Mouse (Mus musculus): ENCODE results near the gene Ttc39b. TPM values are rescaled to one million over a fixed set of nuclear protein-coding genes. Genes with fewer than 3 reads are reported as not detected.

Gene Ttc39b
- polyA plus RNA-seq, 1 experiment from 2014 or later, result 3.4 TPM

DNA sequence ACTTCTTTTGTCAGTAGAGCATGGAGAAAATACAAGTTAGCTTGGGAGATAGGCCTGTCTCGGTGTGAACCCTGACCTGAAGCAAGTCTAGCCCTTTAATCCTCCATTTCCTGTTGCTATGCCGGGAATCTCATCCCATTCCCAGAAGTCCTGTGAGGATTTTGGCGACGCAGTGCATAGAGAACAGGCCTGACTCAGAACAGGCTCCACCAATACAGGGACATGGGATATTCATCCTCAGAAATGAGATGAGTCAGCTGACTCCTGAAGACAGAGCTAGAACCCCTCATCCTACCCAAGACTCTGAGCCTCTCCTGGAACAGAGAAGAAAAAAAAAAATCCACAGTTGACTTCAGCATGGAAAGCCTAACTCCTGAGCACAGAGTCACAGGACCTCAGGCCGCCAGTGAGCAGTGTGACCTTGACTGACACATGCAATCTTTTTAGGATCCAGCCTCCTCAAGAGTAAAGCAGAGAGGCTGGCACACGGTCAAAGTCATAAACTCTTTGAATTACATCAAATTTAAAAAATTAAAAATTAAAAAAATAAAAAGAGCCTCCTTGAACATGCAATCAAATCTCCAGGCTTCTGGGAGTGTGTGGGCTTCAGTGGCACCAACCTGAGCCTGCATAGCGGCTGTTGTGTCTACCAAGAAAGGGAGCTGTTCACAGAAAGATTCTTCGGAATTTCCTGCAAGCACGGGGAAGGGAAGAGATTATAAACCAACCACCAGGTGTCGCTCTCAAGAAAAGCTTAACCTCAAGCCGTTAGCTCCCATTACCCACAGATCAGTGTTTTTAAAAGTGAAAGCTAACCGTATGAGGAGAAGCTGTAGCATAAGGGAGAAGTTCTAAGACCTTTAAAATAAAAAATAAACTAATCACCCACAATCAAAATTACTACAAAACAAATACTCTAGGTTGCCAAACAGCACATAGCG, 20.9 kb downstream of the Ttc39b start:
- ATAC-seq (replicated peaks; ENCODE audit: low FRiP score) (0 out of 2 replicates have a peak, but pooled peaks have one; percentile 51), DNase-seq (ENCODE audit: low spot score) (peak; percentile 59)
- 48% methylated on average over 13 of the region's 13 CpGs for WGBS

DNA sequence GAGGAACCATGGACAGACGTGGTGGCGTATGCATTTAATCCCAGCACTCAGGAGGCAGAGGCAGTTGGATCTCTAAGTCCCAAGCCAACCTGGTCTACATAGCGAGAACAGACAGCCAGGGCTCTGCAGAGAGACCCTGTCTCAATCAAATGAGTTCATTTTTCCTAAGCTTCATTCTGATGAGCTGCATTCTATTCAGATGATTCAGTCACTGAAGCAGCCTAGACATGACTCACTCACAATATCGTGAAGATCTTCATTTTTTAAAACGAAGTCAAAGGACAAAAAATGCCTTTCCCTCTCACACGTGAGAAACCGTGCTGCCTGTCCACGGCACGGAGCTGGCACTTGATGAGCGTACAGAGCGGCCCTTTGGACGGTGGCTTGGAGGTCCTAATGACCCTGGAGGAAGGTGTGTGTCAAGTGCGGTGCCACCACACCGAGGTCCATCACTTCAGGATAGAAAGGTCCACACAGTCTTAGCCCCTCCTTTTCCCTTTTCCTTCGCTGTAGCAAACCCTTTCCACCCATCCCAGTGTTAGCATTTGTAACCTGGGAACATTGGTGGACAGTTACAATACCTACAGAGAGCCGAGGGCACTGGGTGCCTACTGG, 21.8 kb downstream of the Ttc39b start:
- no peaks in the 10 kb centered on the region for H3K4me1 ChIP-seq (replicated peaks; ENCODE audit: control insufficient read depth, insufficient read depth, low read length)
- no peaks in the 10 kb centered on the region for H3K36me3 ChIP-seq (ENCODE audit: control insufficient read depth, insufficient read depth, low read length)
- 94% methylated on average over 16 of the region's 16 CpGs for WGBS
- no peak overlapping the region for H3K9ac ChIP-seq (ENCODE audit: low read length)
- no peak overlapping the region for H3K4me2 ChIP-seq (ENCODE audit: low read depth, low read length, severe bottlenecking)
- no peak overlapping the region for H3K27ac ChIP-seq (ENCODE audit: low read depth, low read length)
- no peak for DNase-seq (ENCODE audit: low spot score)
- no peak for ATAC-seq (replicated peaks; ENCODE audit: low FRiP score)
- no peaks in the 10 kb centered on the region for H3K9me3 ChIP-seq (ENCODE audit: control insufficient read depth, low read length)
- no peak overlapping the region for H3K4me3 ChIP-seq (ENCODE audit: low read depth, low read length)
- no peaks in the 10 kb centered on the region for H3K27me3 ChIP-seq (ENCODE audit: control insufficient read depth, insufficient read depth, low read length)

More for the DNA sequence above, 20.9 kb downstream of the Ttc39b start:
- Histone ChIP-seq H3K9me3 (ENCODE audit: control insufficient read depth, low read length) (no peaks in the 10 kb centered on the region), H3K9ac (ENCODE audit: low read length) (no peak overlapping the region), H3K27ac (ENCODE audit: low read depth, low read length) (no peak overlapping the region), H3K36me3 (ENCODE audit: control insufficient read depth, insufficient read depth, low read length) (no peaks in the 10 kb centered on the region), H3K4me2 (ENCODE audit: low read depth, low read length, severe bottlenecking) (no peak overlapping the region), H3K27me3 (ENCODE audit: control insufficient read depth, insufficient read depth, low read length) (no peaks in the 10 kb centered on the region), H3K4me3 (ENCODE audit: low read depth, low read length) (no peak overlapping the region), H3K4me1 (replicated peaks; ENCODE audit: control insufficient read depth, insufficient read depth, low read length) (no peaks in the 10 kb centered on the region)

DNA sequence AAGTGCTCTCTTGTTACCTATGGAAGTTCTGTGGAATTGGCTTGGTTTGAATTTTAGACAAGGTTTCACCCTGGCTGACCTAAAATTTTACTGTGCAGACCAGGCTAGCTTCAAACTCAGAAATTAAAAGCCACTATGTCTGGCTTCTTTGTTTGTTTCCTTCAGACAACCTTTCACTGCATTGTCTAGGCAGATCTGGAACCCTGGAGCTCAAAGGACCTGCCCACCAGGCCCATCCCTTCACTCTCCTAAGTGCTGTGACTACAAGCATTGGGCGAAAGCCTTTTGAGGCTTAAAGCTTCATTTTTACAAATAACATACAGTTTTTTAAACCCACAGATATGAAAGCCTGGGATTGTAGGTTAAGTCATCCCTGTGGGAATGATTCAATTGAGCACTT, 22.3 kb downstream of the Ttc39b start:
- Histone ChIP-seq H3K27ac (ENCODE audit: low read depth, low read length) (no peak overlapping the region), H3K4me1 (replicated peaks; ENCODE audit: control insufficient read depth, insufficient read depth, low read length) (no peaks in the 10 kb centered on the region), H3K9ac (ENCODE audit: low read length) (no peak overlapping the region), H3K9me3 (ENCODE audit: control insufficient read depth, low read length) (no peaks in the 10 kb centered on the region), H3K4me3 (ENCODE audit: low read depth, low read length) (no peak overlapping the region), H3K27me3 (ENCODE audit: control insufficient read depth, insufficient read depth, low read length) (no peaks in the 10 kb centered on the region), H3K36me3 (ENCODE audit: control insufficient read depth, insufficient read depth, low read length) (no peaks in the 10 kb centered on the region), H3K4me2 (ENCODE audit: low read depth, low read length, severe bottlenecking) (no peak overlapping the region)
- DNase-seq (ENCODE audit: low spot score) (no peak), ATAC-seq (replicated peaks; ENCODE audit: low FRiP score) (no peak)
- 93% methylated on average over 1 of the region's 1 CpGs for WGBS

GRCm38 (mm10) chr4:83284768-83285350, 39.2 kb downstream of the Ttc39b start:
- Histone ChIP-seq H3K4me2 (ENCODE audit: low read depth, low read length, severe bottlenecking) (peak overlapping the region; percentile 53), H3K9me3 (ENCODE audit: control insufficient read depth, low read length) (no peaks in the 10 kb centered on the region), H3K36me3 (ENCODE audit: control insufficient read depth, insufficient read depth, low read length) (no peaks in the 10 kb centered on the region), H3K9ac (ENCODE audit: low read length) (peak overlapping the region; percentile 50), H3K4me1 (replicated peaks; ENCODE audit: control insufficient read depth, insufficient read depth, low read length) (no peaks in the 10 kb centered on the region), H3K27ac (ENCODE audit: low read depth, low read length) (no peak overlapping the region), H3K4me3 (ENCODE audit: low read depth, low read length) (peak overlapping the region; percentile 33), H3K27me3 (ENCODE audit: control insufficient read depth, insufficient read depth, low read length) (no peaks in the 10 kb centered on the region)
- peak; percentile 66 for DNase-seq (ENCODE audit: low spot score)
- 0 out of 2 replicates have a peak, but pooled peaks have one; percentile 36 for ATAC-seq (replicated peaks; ENCODE audit: low FRiP score)
- 3% methylated on average over 12 of the region's 12 CpGs for WGBS

GRCm38 (mm10) chr4:83283973-83284767, 39.9 kb downstream of the Ttc39b start:
- no peaks in the 10 kb centered on the region for H3K4me1 ChIP-seq (replicated peaks; ENCODE audit: control insufficient read depth, insufficient read depth, low read length)
- peak overlapping the region; percentile 50 for H3K9ac ChIP-seq (ENCODE audit: low read length)
- peak overlapping the region; percentile 53 for H3K4me2 ChIP-seq (ENCODE audit: low read depth, low read length, severe bottlenecking)
- DNase-seq (ENCODE audit: low spot score) (peak; percentile 82), ATAC-seq (replicated peaks; ENCODE audit: low FRiP score) (peak; percentile 83)
- H3K9me3 ChIP-seq (ENCODE audit: control insufficient read depth, low read length), result no peaks in the 10 kb centered on the region
- no peak overlapping the region for H3K27ac ChIP-seq (ENCODE audit: low read depth, low read length)
- no peaks in the 10 kb centered on the region for H3K27me3 ChIP-seq (ENCODE audit: control insufficient read depth, insufficient read depth, low read length)
- WGBS, result 19% methylated on average over 19 of the region's 19 CpGs
- H3K4me3 ChIP-seq (ENCODE audit: low read depth, low read length), result peak overlapping the region; percentile 33
- no peaks in the 10 kb centered on the region for H3K36me3 ChIP-seq (ENCODE audit: control insufficient read depth, insufficient read depth, low read length)

DNA sequence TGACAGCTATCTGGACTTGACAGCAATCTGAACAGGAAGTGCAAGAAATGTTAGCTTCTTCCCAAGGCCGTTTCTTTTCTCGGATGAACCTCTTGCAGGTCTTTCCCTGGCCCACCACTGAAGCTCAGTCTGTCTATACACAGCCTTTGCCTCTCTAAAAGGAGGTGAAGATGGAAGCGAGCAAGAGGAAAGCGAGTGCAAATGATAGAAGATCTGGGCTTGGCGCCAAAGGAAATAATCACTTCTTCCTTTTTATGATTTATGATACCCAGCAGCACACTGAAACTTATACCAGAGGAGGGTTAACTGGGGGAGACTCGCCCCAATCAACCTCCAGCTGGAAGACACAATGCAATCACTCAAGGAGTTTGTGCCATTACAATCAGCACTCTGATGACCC, 41.6 kb downstream of the Ttc39b start:
- DNase-seq (ENCODE audit: low spot score), result no peak
- H3K9ac ChIP-seq (ENCODE audit: low read length), result no peak overlapping the region
- no peaks in the 10 kb centered on the region for H3K9me3 ChIP-seq (ENCODE audit: control insufficient read depth, low read length)
- H3K27ac ChIP-seq (ENCODE audit: low read depth, low read length), result no peak overlapping the region
- no peaks in the 10 kb centered on the region for H3K36me3 ChIP-seq (ENCODE audit: control insufficient read depth, insufficient read depth, low read length)
- ATAC-seq (replicated peaks; ENCODE audit: low FRiP score), result no peak
- no peak overlapping the region for H3K4me2 ChIP-seq (ENCODE audit: low read depth, low read length, severe bottlenecking)
- WGBS, result 85% methylated on average over 6 of the region's 6 CpGs
- no peaks in the 10 kb centered on the region for H3K4me1 ChIP-seq (replicated peaks; ENCODE audit: control insufficient read depth, insufficient read depth, low read length)
- H3K27me3 ChIP-seq (ENCODE audit: control insufficient read depth, insufficient read depth, low read length), result no peaks in the 10 kb centered on the region
- H3K4me3 ChIP-seq (ENCODE audit: low read depth, low read length), result no peak overlapping the region

DNA sequence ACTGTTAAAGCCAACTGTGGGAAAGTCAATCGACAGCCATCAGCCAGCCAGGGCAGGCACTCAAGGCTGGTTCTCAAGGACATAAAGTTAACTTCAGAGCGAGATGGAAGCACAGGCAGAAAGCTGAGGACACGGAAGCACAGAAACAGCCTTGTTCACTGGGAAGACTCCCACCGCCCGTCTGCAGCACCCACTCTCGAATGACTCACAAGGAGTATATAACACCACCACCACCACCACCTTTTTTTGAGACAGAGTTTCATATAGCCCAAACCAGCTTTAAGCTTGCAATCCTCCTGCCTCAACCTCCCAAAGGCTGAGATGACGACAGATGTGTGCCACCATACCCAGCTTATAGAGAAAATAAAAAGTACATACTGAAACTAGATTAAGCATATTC, 44.8 kb downstream of the Ttc39b start:
- DNase-seq (ENCODE audit: low spot score) (no peak), ATAC-seq (replicated peaks; ENCODE audit: low FRiP score) (no peak)
- no peaks in the 10 kb centered on the region for H3K9me3 ChIP-seq (ENCODE audit: control insufficient read depth, low read length)
- H3K27ac ChIP-seq (ENCODE audit: low read depth, low read length), result no peak overlapping the region
- no peaks in the 10 kb centered on the region for H3K4me1 ChIP-seq (replicated peaks; ENCODE audit: control insufficient read depth, insufficient read depth, low read length)
- H3K27me3 ChIP-seq (ENCODE audit: control insufficient read depth, insufficient read depth, low read length), result no peaks in the 10 kb centered on the region
- no peak overlapping the region for H3K4me3 ChIP-seq (ENCODE audit: low read depth, low read length)
- WGBS, result 90% methylated on average over 7 of the region's 7 CpGs
- H3K9ac ChIP-seq (ENCODE audit: low read length), result no peak overlapping the region
- H3K4me2 ChIP-seq (ENCODE audit: low read depth, low read length, severe bottlenecking), result no peak overlapping the region
- H3K36me3 ChIP-seq (ENCODE audit: control insufficient read depth, insufficient read depth, low read length), result no peaks in the 10 kb centered on the region

GRCm38 (mm10) chr4:83274241-83274640, 49.8 kb downstream of the Ttc39b start:
- ATAC-seq (replicated peaks; ENCODE audit: low FRiP score), result no peak
- Histone ChIP-seq H3K27ac (ENCODE audit: low read depth, low read length) (no peak overlapping the region), H3K27me3 (ENCODE audit: control insufficient read depth, insufficient read depth, low read length) (no peaks in the 10 kb centered on the region), H3K4me3 (ENCODE audit: low read depth, low read length) (no peak overlapping the region), H3K9me3 (ENCODE audit: control insufficient read depth, low read length) (no peaks in the 10 kb centered on the region), H3K9ac (ENCODE audit: low read length) (no peak overlapping the region), H3K4me1 (replicated peaks; ENCODE audit: control insufficient read depth, insufficient read depth, low read length) (no peaks in the 10 kb centered on the region), H3K36me3 (ENCODE audit: control insufficient read depth, insufficient read depth, low read length) (no peaks in the 10 kb centered on the region), H3K4me2 (ENCODE audit: low read depth, low read length, severe bottlenecking) (no peak overlapping the region)
- DNase-seq (ENCODE audit: low spot score), result no peak
- 68% methylated on average over 2 of the region's 2 CpGs for WGBS

Measured in forebrain, embryonic 11.5 days (tissue).